Mouse (Mus musculus) CD8-positive naive resting alpha-beta T cell, adult 57 days (primary cell): Measurements from ENCODE around the gene Creg1. TPM values are rescaled to one million over a fixed set of nuclear protein-coding genes. Genes with fewer than 3 reads are reported as not detected.

Source experiments
- total RNA-seq: library from RNA; stranded (reverse); gene quantifications from one replicate; pipeline ENCODE4 v1.2.4, GENCODE M21; 2023

Creg1 gene
- 14.5 TPM for total RNA-seq

DNA sequence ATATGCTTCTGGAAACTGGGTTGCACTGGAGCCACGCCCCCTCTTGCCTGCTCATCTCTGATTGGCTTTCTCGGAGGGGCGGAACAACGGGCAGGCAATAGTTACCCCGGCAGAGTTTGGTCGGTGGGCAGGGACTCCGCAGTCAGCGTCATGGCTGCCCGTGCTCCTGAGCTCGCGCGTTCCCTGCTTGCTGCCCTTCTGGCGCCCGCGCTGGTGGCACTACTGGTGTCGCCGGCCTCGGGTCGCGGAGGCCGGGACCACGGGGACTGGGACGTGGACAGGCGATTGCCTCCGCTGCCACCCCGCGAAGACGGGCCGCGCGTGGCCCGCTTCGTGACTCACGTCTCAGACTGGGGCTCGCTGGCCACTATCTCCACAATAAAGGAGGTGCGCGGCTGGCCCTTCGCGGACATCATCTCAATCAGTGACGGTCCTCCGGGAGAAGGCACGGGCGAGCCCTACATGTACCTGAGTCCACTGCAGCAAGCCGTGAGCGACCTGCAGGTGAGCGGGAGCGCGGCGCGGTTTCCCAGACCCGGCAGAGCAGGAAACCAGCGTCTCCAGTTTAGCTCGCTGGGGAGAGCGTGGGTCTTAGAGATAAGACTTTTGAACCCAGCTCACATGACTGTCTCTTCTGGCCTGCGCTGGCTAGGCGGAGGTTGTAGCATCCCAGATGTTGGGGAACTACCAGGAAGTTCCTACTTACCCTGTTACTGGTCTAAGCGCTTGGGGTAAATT is at the start of gene Creg1:
TSS of gene Creg1 (plus strand) at position 112 of the 738 bp plus-strand sequence.

GRCm38 (mm10) chr1:165788511-165788910 is 25.0 kb downstream of the Creg1 start, which contains the start of gene Cd247:
TSS of gene Cd247 (plus strand) at chr1:165788681.

Other genes starting within 250 kb of the Creg1 start
- 1.8 TPM for gene Mpzl1, start 129.2 kb upstream of the Creg1 start, total RNA-seq
- gene Rcsd1, start 54.0 kb upstream of the Creg1 start, total RNA-seq: 167 TPM
- 378 TPM for gene Cd247, start 24.9 kb downstream of the Creg1 start, total RNA-seq
- gene Pou2f1, start 238.9 kb downstream of the Creg1 start, total RNA-seq: 47.2 TPM